Mouse (Mus musculus): Measurements from ENCODE around the gene Pgls.

Pgls gene

GRCm38 (mm10) chr8:71637149-71638095, 45.4 kb downstream of the Pgls start:
- no peak for DNase-seq (ENCODE audit: low spot score in 2 of 2)

GRCm38 (mm10) chr8:71638321-71638720, 46.3 kb downstream of the Pgls start:
- no peak for DNase-seq (ENCODE audit: low spot score in 2 of 2)

GRCm38 (mm10) chr8:71639318-71639717, 47.3 kb downstream of the Pgls start:
- no peak for DNase-seq (ENCODE audit: low spot score in 2 of 2)

- no peak for DNase-seq (ENCODE audit: low spot score in 2 of 2)
These were observed 53.5 kb downstream of the Pgls start for GRCm38 (mm10) chr8:71645510-71645909.
